Mouse (Mus musculus): ENCODE measurements at regions not wholly inside any gene's neighbourhood (a gene's known extent, or its start where the extent isn't known, plus 50 kb on each side); places are given as distances from the start of the nearest gene placed in this dataset.

DNA sequence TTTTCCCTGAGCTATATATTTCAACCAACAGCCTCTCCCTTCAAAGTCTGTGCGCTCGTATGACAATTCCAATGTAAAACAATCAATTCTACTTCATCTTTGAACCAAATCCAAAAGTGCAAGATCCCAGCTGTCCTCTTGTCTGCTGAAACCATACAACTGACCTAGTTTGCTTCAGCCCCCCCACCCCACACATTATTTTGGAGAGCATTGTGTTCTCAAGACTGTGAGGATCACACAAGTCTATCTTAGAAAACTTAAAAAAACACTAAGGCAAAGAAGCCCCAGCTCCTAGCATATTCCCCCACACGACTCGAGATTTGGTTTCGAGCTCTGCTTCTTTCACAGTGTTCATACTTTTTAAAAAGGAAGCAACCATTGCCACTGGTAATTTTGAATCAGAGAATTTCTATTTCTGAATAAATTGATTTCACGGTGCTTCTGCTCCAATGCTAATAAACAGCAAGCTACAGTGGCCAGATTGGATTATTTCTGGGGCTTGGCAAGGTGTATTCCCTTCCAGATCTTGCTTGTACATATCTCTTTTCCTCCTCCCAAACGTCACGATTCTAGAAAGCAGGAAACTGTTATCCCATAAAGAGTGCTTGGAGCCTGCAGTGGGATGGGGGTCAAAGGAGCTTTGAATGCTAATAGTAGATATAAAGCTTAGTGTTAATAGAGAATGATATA lies 744.7 kb downstream of the Stpg2 start:
- no peak overlapping the region for H3K4me3 ChIP-seq (ENCODE audit: control insufficient read depth in 1 of 2, insufficient read depth in 1 of 2, low read depth in 2 of 2, low read length in 2 of 2)
- no peaks in the 10 kb centered on the region for H3K4me1 ChIP-seq (ENCODE audit: control insufficient read depth in 1 of 2, insufficient read depth in 2 of 2, low read length in 2 of 2)
- H3K9me3 ChIP-seq (replicated peaks; ENCODE audit: insufficient read depth, low read length): no peaks in the 10 kb centered on the region
- DNase-seq (ENCODE audit: low read depth, low spot score): no peak
- no peaks in the 10 kb centered on the region for H3K79me2 ChIP-seq (ENCODE audit: control insufficient read depth, insufficient read depth, low read length, poor library complexity)
- H3K27ac ChIP-seq (ENCODE audit: control insufficient read depth, low read depth, low read length): no peak overlapping the region
- TF ChIP-seq E2F4 (IDR thresholded peaks at IDR 0.05; ENCODE audit: borderline replicate concordance, low read depth, low read length) (no peak), RCOR1 (IDR thresholded peaks at IDR 0.05; ENCODE audit: low read depth, low read length) (no peak), MYC (IDR thresholded peaks at IDR 0.05; ENCODE audit: low read depth, low read length) (no peak), ZC3H11A (IDR thresholded peaks at IDR 0.05; ENCODE audit: low read depth, low read length) (no peak), MAX (IDR thresholded peaks at IDR 0.05; ENCODE audit: low read length) (no peak), USF2 (IDR thresholded peaks at IDR 0.05; ENCODE audit: borderline replicate concordance in 1 of 2, insufficient read depth in 1 of 2, low read depth in 1 of 2, low read length in 2 of 2) (no peak), SMC3 (IDR thresholded peaks at IDR 0.05; ENCODE audit: low read depth, low read length) (no peak), MXI1 (IDR thresholded peaks at IDR 0.05; ENCODE audit: low read depth, low read length) (no peak), USF1 (IDR thresholded peaks at IDR 0.05; ENCODE audit: low read depth, low read length) (no peak), MAZ (IDR thresholded peaks at IDR 0.05; ENCODE audit: low read depth, low read length) (no peak)
- H3K27me3 ChIP-seq (ENCODE audit: control insufficient read depth in 1 of 2, insufficient read depth in 2 of 2, low read length in 2 of 2): no peaks in the 10 kb centered on the region
- no peaks in the 10 kb centered on the region for H3K36me3 ChIP-seq (ENCODE audit: control insufficient read depth in 1 of 2, insufficient read depth in 2 of 2, low read length in 2 of 2)
- H3K9ac ChIP-seq (ENCODE audit: control insufficient read depth, low read depth, low read length, poor library complexity, severe bottlenecking): no peak overlapping the region

DNA sequence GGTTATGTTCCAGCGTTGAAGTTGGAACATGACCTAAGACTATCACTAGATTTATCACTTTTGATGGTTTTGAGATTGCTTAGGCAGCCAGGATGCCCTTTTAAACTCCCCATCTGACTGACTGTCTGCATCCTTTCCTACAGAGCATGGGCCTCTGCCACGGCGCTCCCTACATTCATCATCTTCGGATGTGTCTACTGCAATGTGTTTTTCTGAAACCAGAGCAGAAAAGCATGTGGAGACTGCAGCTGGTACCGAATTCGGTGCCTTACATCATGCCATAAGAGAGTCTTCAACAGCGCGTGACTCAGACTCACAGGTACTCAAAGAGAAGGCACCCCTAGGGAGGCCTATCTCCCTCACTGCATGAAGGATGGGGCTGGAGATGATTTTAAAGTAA lies 746.0 kb downstream of the Stpg2 start:
- Histone ChIP-seq H3K9ac (ENCODE audit: control insufficient read depth, low read depth, low read length, poor library complexity, severe bottlenecking) (no peak overlapping the region), H3K36me3 (ENCODE audit: control insufficient read depth in 1 of 2, insufficient read depth in 2 of 2, low read length in 2 of 2) (no peaks in the 10 kb centered on the region), H3K79me2 (ENCODE audit: control insufficient read depth, insufficient read depth, low read length, poor library complexity) (no peaks in the 10 kb centered on the region), H3K27ac (ENCODE audit: control insufficient read depth, low read depth, low read length) (no peak overlapping the region), H3K9me3 (replicated peaks; ENCODE audit: insufficient read depth, low read length) (no peaks in the 10 kb centered on the region), H3K4me3 (ENCODE audit: control insufficient read depth in 1 of 2, insufficient read depth in 1 of 2, low read depth in 2 of 2, low read length in 2 of 2) (no peak overlapping the region), H3K27me3 (ENCODE audit: control insufficient read depth in 1 of 2, insufficient read depth in 2 of 2, low read length in 2 of 2) (no peaks in the 10 kb centered on the region), H3K4me1 (ENCODE audit: control insufficient read depth in 1 of 2, insufficient read depth in 2 of 2, low read length in 2 of 2) (no peaks in the 10 kb centered on the region)
- DNase-seq (ENCODE audit: low read depth, low spot score): no peak
- no peak for TF ChIP-seq POLR2A (IDR thresholded peaks at IDR 0.05; ENCODE audit: control insufficient read depth in 1 of 2, insufficient read depth in 1 of 2, low read depth in 1 of 2, low read length in 2 of 2, poor library complexity in 1 of 2)
- no peak for TF ChIP-seq MXI1 (IDR thresholded peaks at IDR 0.05; ENCODE audit: low read depth, low read length)
- no peak for TF ChIP-seq MYB (IDR thresholded peaks at IDR 0.05; ENCODE audit: low read depth, low read length)

DNA sequence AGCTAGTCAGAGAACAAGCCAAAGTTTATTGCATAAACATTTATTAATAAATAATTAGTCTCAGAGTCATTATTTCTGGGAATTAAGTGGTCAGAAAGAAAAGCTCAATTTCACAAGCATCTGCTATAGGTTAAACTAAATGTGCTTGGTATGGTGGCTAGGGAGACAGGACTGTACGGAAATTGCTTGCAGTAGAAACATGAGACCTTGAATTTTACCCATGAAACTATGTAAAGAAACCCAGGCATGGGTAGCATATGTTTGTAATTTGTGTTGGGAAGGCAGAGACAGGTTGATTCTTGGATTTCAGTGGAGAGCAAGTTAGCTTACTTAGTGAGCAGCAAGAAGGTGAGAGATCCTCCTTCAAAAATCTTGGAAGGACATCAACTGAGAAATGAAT lies 772.7 kb downstream of the Stpg2 start:
- no peaks in the 10 kb centered on the region for H3K79me2 ChIP-seq (ENCODE audit: control insufficient read depth, insufficient read depth, low read length, poor library complexity)
- H3K9ac ChIP-seq (ENCODE audit: control insufficient read depth, low read depth, low read length, poor library complexity, severe bottlenecking): no peak overlapping the region
- no peaks in the 10 kb centered on the region for H3K4me1 ChIP-seq (ENCODE audit: control insufficient read depth in 1 of 2, insufficient read depth in 2 of 2, low read length in 2 of 2)
- H3K27ac ChIP-seq (ENCODE audit: control insufficient read depth, low read depth, low read length): no peak overlapping the region
- DNase-seq (ENCODE audit: low read depth, low spot score): no peak
- no peak overlapping the region for H3K4me3 ChIP-seq (ENCODE audit: control insufficient read depth in 1 of 2, insufficient read depth in 1 of 2, low read depth in 2 of 2, low read length in 2 of 2)
- no peaks in the 10 kb centered on the region for H3K27me3 ChIP-seq (ENCODE audit: control insufficient read depth in 1 of 2, insufficient read depth in 2 of 2, low read length in 2 of 2)
- H3K9me3 ChIP-seq (replicated peaks; ENCODE audit: insufficient read depth, low read length): no peaks in the 10 kb centered on the region
- H3K36me3 ChIP-seq (ENCODE audit: control insufficient read depth in 1 of 2, insufficient read depth in 2 of 2, low read length in 2 of 2): no peaks in the 10 kb centered on the region
- TF ChIP-seq MXI1 (IDR thresholded peaks at IDR 0.05; ENCODE audit: low read depth, low read length) (no peak), USF1 (IDR thresholded peaks at IDR 0.05; ENCODE audit: low read depth, low read length) (no peak), GATA1 (IDR thresholded peaks at IDR 0.05; ENCODE audit: low read depth, low read length) (no peak), KAT2A (conservative IDR thresholded peaks at IDR 0.05; ENCODE audit: low read depth, low read length) (no peak), EP300 (IDR thresholded peaks at IDR 0.05; ENCODE audit: low read depth in 1 of 2, low read length in 2 of 2) (no peak), NELFE (IDR thresholded peaks at IDR 0.05; ENCODE audit: low read depth, low read length) (no peak), HCFC1 (IDR thresholded peaks at IDR 0.05; ENCODE audit: low read depth, low read length) (no peak), USF2 (IDR thresholded peaks at IDR 0.05; ENCODE audit: borderline replicate concordance in 1 of 2, insufficient read depth in 1 of 2, low read depth in 1 of 2, low read length in 2 of 2) (no peak), TCF12 (IDR thresholded peaks at IDR 0.05; ENCODE audit: low read depth, low read length) (no peak), MEF2A (IDR thresholded peaks at IDR 0.05; ENCODE audit: extremely low read depth, insufficient replicate concordance, low read depth, low read length, poor library complexity, severe bottlenecking) (no peak), RAD21 (IDR thresholded peaks at IDR 0.05; ENCODE audit: low read depth, low read length) (no peak), TBP (IDR thresholded peaks at IDR 0.05; ENCODE audit: low read depth, low read length) (no peak), CTCF (IDR thresholded peaks at IDR 0.05 in 2 of 3, conservative IDR thresholded peaks at IDR 0.05 in 1 of 3; ENCODE audit: control insufficient read depth in 1 of 3, insufficient read depth in 1 of 3, low read depth in 2 of 3, low read length in 3 of 3, poor library complexity in 1 of 3, severe bottlenecking in 1 of 3) (no peak), ZMIZ1 (IDR thresholded peaks at IDR 0.05; ENCODE audit: low read depth, low read length) (no peak), MYB (IDR thresholded peaks at IDR 0.05; ENCODE audit: low read depth, low read length) (no peak), JUND (IDR thresholded peaks at IDR 0.05; ENCODE audit: low read depth, low read length) (no peak), GABPA (IDR thresholded peaks at IDR 0.05; ENCODE audit: low read depth, low read length) (no peak)

All from MEL (cell line).